Mouse (Mus musculus) heart, embryonic 10.5 days (tissue): Measurements from ENCODE around the gene Ccdc157. TPM values are rescaled to one million over a fixed set of nuclear protein-coding genes. Genes with fewer than 3 reads are reported as not detected.

Experiments
- DNase-seq: peaks from one replicate; pipeline ENCODE4 v3.0.0-alpha.2; 2017; ENCODE audit warnings: low spot score
- H3K27ac ChIP-seq: fragments of 300-500 bp; sonication (generic); 2 replicates; pipeline ENCODE4 v1.5.1; 2016; ENCODE audit warnings: mild to moderate bottlenecking
- H3K27me3 ChIP-seq: fragments of 300-500 bp; sonication (generic); 2 replicates; pipeline ENCODE4 v1.6.1; 2016; ENCODE audit warnings: mild to moderate bottlenecking; ENCODE audit not compliant: poor library complexity, insufficient read depth, severe bottlenecking
- H3K36me3 ChIP-seq: fragments of 300-500 bp; sonication (generic); 2 replicates; pipeline ENCODE4 v1.6.1; 2016; ENCODE audit warnings: mild to moderate bottlenecking, moderate library complexity
- H3K4me1 ChIP-seq: fragments of 300-500 bp; sonication (generic); 2 replicates; pipeline ENCODE4 v1.6.1; 2016; ENCODE audit warnings: mild to moderate bottlenecking
- H3K4me3 ChIP-seq: fragments of 300-500 bp; sonication (generic); 2 replicates; pipeline ENCODE4 v1.5.1; 2016; ENCODE audit warnings: mild to moderate bottlenecking, moderate library complexity
- H3K9me3 ChIP-seq: fragments of 300-500 bp; sonication (generic); 2 replicates; pipeline ENCODE4 v1.6.1; 2016; ENCODE audit warnings: mild to moderate bottlenecking, moderate library complexity
- WGBS: fragments of 180-500 bp; shearing (Covaris S2); methylation state at CpG from one replicate; pipeline ENCODE4 v1.1.7; 2016; 5-methylcytosine and 5-hydroxymethylcytosine counted together
- polyA plus RNA-seq: library from polyadenylated mRNA; unstranded; fragments of >200 nt; fragmentation: Nextera tagmentation; extraction: Ambion mirVana; gene quantifications from 2 replicates; pipeline ENCODE4 v1.2.1, GENCODE M21; 2016

Ccdc157 gene
- polyA plus RNA-seq, 1 experiment from 2014 or later = 4.2 TPM

DNA sequence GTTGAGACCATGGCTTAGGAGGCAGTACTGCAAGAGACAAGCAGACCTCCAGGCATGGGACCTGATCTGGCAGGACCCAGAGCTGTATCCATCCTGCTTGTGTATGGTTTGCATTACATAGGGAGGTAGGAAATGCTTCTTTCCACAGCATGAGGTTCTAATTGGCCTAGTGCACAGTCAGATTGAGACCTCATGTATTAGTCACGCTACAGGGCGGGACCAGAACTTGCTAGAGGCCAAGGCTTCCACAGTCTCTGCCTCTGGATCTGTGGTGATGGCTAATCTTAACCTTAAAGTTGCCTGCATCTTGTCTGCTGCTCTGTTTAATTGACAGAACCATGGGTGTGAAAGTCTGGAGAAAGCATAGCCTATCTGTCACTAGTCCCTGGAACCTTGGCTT lies 4.6 kb upstream of the Ccdc157 start:
- no peak for DNase-seq
- no peak overlapping the region for H3K4me3 ChIP-seq
- H3K27ac ChIP-seq = no peak overlapping the region
- no peaks in the 10 kb centered on the region for H3K27me3 ChIP-seq
- no peaks in the 10 kb centered on the region for H3K9me3 ChIP-seq
- H3K36me3 ChIP-seq = peaks cover 83% of the 10 kb centered on the region
- peaks cover 17% of the 10 kb centered on the region for H3K4me1 ChIP-seq
- 83% methylated on average over 2 of the region's 2 CpGs for WGBS

DNA sequence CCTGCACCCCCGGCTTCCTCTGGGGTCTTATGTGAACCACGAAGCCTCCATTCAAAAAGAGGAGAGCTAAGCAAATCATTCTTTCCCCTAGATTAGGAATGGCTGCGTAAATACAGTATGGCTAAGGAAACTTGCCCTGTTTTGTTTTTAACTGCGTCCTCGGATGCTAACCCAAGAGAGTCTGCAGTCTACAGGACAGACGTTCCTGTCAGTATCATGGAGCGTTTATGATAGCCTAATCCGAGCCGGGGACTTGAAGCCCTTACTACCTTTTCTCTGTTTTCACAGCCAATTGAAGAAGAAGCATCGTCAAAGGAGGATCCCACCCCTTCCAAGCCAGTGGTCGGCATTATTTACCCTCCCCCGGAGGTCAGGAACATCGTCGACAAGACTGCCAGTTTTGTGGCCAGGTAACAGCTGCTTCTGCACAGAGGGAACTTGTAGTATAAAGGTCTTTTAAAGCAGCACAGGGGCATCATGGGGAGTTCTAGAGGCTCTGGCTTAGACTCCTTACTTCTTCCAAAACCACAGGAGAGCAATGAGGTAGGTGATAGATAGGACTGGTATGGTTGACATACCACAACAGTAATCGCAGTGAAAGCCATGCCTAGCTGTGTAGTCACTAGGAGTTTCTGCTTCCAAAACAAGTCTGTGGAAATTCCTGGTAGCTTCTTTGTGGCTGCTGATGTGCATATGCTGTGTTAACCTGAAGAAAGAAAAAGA lies 826 bp upstream of the Ccdc157 start:
- Histone ChIP-seq H3K9me3 (no peaks in the 10 kb centered on the region), H3K27me3 (no peaks in the 10 kb centered on the region), H3K36me3 (peaks cover 46% of the 10 kb centered on the region), H3K4me3 (peak overlapping the region; percentile 73), H3K4me1 (peaks cover 24% of the 10 kb centered on the region), H3K27ac (peak overlapping the region; percentile 95)
- 6% methylated on average over 15 of the region's 15 CpGs for WGBS
- no peak for DNase-seq

DNA sequence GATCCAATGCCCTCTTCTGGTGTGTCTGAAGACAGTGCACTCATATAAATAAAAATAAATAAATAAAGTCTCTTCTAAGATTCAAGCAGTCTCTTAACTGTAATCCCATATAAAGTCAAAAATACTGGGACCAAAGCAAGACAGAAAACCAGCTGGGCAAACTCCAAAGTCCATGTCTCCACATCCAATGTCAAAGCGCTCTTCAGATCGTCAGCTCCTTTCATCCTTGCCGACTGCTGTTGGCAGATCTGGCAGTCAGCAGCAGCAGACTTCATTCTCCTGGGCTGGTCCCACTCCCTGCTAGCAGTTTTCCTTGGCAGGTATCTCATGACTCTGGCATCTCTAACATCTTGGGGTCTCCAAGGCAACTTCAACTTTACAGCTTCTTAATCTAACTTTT lies 1.4 kb downstream of the Ccdc157 start:
- H3K9me3 ChIP-seq = no peaks in the 10 kb centered on the region
- no peak for DNase-seq
- peaks cover 24% of the 10 kb centered on the region for H3K4me1 ChIP-seq
- 89% methylated on average over 3 of the region's 3 CpGs for whole genome bisulfite sequencing
- H3K27me3 ChIP-seq = no peaks in the 10 kb centered on the region
- no peak overlapping the region for H3K4me3 ChIP-seq
- H3K27ac ChIP-seq = no peak overlapping the region
- H3K36me3 ChIP-seq = peaks cover 26% of the 10 kb centered on the region

DNA sequence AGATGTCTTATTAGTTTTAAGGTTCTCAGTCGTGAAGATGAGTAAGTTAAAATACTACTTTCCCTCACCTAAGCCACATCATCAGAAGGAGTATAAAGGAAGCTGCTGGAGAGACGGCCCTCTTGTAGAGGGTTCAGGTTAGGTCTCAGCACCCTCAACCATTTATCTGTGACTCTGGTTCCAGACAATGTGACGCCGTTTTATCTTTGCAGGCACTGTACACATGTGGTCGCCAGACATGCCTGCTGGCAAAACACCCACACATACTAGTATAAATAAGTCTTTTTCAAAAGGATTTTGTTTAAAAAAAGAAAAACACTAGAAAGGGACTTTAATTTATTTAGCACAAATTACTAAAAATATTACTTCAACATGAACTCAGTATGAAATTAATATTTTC lies 4.5 kb downstream of the Ccdc157 start:
- WGBS = 60% methylated on average over 5 of the region's 5 CpGs
- DNase-seq = no peak
- Histone ChIP-seq H3K36me3 (0 out of 2 replicates have a peak, but pooled peaks cover 2% of the 10 kb centered on the region), H3K4me1 (peaks cover 11% of the 10 kb centered on the region), H3K27ac (no peak overlapping the region), H3K27me3 (no peaks in the 10 kb centered on the region), H3K9me3 (no peaks in the 10 kb centered on the region), H3K4me3 (no peak overlapping the region)

DNA sequence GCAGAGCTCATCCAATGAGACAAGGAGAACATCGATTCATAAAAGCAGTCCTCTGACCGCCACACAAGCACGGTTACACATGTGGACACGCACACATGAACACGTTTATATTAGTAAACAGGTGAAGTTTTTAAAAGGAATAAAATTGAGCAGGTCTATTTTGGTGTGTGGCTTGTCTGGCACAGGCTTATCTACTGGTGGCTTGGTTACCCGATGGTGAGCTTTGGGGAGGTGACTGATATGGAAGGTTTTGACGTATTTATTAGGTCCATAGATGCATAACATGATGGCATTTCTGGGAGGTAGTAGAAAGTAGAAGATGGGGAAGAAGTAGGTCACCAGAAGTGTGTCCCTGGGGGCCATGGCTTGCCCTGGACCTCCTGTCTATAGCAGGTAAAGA lies 6.4 kb downstream of the Ccdc157 start:
- WGBS = 87% methylated on average over 7 of the region's 7 CpGs
- H3K27me3 ChIP-seq = no peaks in the 10 kb centered on the region

DNA sequence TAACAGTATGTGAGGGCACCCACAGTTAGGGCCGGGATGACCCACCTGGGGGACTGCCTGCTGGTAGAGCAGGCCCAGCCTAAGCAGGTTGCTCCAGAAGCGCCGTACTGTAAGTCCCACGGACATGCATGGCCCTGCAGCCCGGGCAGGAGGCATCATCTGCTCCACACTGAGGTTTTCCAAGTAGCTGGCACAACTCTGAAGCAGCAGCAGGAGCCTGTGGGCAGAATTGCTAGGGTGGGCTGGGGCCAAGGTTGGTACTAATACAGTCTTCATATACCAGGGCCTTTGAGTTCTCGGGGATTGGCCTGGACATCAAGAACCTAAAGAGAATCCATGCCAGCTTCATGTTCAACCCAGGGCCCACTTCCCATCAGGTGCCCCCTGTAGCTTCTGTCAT lies 10.2 kb downstream of the Ccdc157 start:
- Histone ChIP-seq H3K27me3 (0 out of 2 replicates have a peak, but pooled peaks cover 5% of the 10 kb centered on the region), H3K9me3 (no peaks in the 10 kb centered on the region), H3K4me1 (peaks cover 8% of the 10 kb centered on the region), H3K27ac (no peak overlapping the region), H3K4me3 (no peak overlapping the region), H3K36me3 (peaks cover 7% of the 10 kb centered on the region; the same call in 1 of the 2 replicates)
- no peak for DNase-seq
- WGBS = 81% methylated on average over 6 of the region's 6 CpGs

More for the DNA sequence above, 6.4 kb downstream of the Ccdc157 start:
- Histone ChIP-seq H3K27ac (no peak overlapping the region), H3K4me3 (no peak overlapping the region), H3K4me1 (0 out of 2 replicates have a peak, but pooled peaks cover under 1% of the 10 kb centered on the region), H3K9me3 (no peaks in the 10 kb centered on the region), H3K36me3 (0 out of 2 replicates have a peak, but pooled peaks cover 7% of the 10 kb centered on the region)
- DNase-seq = no peak

DNA sequence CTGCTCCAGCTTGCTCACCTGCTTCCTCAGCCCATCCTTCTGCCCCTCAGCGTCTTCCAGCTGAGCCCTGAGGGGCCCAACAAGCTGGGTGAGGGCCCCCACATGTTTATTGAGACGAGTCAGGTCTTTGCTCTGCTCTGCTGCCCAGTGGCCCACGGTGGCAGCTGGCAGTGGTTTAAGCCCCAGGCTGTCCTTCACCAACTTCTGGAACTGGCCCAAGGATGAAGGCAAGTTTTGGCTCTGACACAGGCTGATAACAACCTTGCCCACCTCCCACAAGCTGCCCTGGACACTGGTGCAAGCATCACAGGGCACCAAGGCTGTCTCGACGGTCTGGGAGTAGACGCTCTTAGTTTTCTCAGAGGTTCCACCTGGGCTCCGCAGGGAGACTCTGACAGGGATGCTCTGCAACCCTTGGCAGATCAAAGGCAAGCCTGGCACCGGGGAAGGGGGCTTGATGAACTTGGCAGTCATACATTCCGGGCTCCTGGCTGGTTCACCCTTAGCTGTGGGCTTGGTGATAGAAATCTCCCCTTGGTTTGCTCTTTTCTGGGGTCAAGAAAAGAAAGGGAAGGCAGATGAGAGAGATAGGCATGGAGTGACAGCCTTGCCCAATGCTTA lies 11.4 kb downstream of the Ccdc157 start:
- H3K4me1 ChIP-seq = peaks cover 8% of the 10 kb centered on the region
- H3K9me3 ChIP-seq = no peaks in the 10 kb centered on the region
- no peak for DNase-seq
- 82% methylated on average over 9 of the region's 9 CpGs for WGBS
- no peak overlapping the region for H3K4me3 ChIP-seq
- H3K27me3 ChIP-seq = 0 out of 2 replicates have a peak, but pooled peaks cover 5% of the 10 kb centered on the region
- H3K27ac ChIP-seq = no peak overlapping the region
- H3K36me3 ChIP-seq = peaks cover 14% of the 10 kb centered on the region

DNA sequence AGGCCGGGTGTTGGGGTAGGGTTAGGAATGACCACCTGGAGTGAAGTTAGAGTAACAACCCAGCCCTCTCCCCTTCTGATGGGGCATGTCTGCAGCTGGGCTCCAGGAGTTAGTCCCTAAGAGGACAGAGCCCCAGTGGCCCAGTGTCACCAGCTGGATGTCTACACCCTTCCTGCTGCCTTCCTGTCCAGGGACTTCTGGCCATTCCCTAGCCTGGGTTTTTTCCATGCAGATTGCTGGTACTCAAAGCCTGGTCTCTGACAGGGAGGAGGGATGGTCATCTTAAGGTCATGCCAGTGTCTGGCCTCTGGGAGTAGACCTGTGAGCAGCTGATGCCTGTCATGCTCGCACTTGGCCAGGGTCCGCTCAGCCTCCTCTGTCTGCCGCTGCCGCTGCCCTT lies 12.0 kb downstream of the Ccdc157 start:
- 78% methylated on average over 5 of the region's 5 CpGs for WGBS
- Histone ChIP-seq H3K27ac (no peak overlapping the region), H3K4me3 (no peak overlapping the region), H3K9me3 (no peaks in the 10 kb centered on the region), H3K27me3 (0 out of 2 replicates have a peak, but pooled peaks cover 5% of the 10 kb centered on the region), H3K36me3 (peaks cover 19% of the 10 kb centered on the region), H3K4me1 (peaks cover 8% of the 10 kb centered on the region)
- DNase-seq = no peak

DNA sequence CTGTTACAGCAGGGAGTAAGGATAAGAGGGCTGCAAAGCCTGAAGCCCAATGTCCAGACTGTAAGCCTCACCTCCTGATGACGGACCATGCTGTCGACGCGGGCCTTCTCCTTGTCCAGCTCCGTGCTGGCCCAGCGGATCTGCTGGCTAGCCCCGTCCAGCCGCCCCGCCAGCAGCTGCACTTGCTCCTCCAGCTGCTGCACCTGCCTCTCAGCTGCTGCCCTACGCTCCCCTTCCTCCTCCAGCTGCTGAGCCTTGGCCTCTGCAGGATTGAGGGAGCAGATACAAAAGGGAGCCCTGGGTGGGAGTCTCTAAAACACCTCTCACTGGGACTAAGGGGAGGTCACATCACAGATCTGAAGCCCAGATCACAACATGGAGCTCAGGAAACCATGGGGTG lies 13.0 kb downstream of the Ccdc157 start:
- Histone ChIP-seq H3K27me3 (0 out of 2 replicates have a peak, but pooled peaks cover 5% of the 10 kb centered on the region), H3K27ac (no peak overlapping the region), H3K9me3 (no peaks in the 10 kb centered on the region), H3K4me3 (no peak overlapping the region), H3K36me3 (peaks cover 29% of the 10 kb centered on the region), H3K4me1 (peaks cover 8% of the 10 kb centered on the region)
- no peak for DNase-seq
- 73% methylated on average over 10 of the region's 10 CpGs for WGBS

DNA sequence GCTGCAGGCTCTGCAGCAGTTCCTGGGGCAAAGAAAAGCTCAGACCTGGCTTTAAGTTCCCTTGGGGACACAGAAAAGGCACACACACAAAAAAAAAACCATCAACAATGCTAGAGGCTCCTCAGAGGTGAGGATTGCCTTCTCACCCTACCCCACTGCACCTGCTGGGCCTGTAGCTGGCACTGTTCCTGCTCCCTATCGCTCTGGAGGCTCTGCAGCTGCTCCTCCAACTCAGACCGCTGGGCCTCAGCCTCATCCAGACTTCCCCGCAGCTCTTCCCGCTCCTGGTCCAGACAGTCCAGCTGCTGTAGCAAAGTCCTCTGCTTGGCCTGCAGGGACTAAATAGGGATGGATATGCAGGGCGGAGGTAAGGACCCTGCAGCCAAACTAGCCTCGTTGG lies 13.7 kb downstream of the Ccdc157 start:
- no peak for DNase-seq
- H3K36me3 ChIP-seq = peaks cover 37% of the 10 kb centered on the region
- H3K9me3 ChIP-seq = no peaks in the 10 kb centered on the region
- peaks cover 8% of the 10 kb centered on the region for H3K4me1 ChIP-seq
- no peak overlapping the region for H3K27ac ChIP-seq
- no peak overlapping the region for H3K4me3 ChIP-seq
- 0 out of 2 replicates have a peak, but pooled peaks cover 5% of the 10 kb centered on the region for H3K27me3 ChIP-seq
- 75% methylated on average over 6 of the region's 6 CpGs for WGBS

DNA sequence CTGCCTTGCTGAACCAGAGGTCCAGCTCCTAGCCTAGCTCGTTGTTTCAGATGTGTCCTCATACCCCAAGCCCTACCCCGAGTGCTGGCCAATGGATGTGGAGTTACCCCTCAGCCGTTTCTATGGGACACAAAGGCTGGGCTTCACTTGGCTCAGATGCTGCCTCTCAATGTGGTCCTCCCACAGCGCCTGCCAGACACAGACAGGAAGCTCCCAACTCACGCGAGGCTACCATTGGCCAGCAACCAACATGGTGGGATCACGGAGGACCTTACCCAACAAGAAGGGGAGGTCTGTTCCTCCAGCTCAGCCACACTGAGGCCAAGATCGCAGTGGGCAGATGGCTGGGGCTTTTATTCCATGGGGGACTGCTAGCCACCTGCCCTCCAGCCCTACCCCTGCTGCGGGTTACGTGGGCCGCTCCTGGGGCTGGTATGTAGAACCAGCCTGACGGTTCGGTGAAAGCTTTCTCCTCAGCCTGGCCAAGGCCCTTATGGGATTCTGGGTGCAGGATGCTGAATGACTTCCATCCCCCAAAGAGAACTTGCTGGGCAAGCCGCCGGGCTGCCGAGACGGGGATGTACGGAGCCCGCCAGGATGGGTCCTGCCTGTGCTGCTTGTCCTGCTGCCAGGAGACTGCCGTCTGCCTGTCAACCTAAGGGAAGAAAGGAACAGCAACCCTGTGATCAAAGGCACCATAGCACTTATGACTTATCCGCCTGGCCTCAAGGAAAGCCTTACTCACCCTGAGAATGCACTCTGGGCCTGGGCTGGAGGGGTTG lies 16.6 kb downstream of the Ccdc157 start:
- H3K9me3 ChIP-seq = no peaks in the 10 kb centered on the region
- peaks cover 6% of the 10 kb centered on the region for H3K4me1 ChIP-seq
- 0 out of 2 replicates have a peak, but pooled peaks cover 5% of the 10 kb centered on the region for H3K27me3 ChIP-seq
- H3K36me3 ChIP-seq = peaks cover 57% of the 10 kb centered on the region
- no peak overlapping the region for H3K27ac ChIP-seq
- DNase-seq = no peak
- H3K4me3 ChIP-seq = no peak overlapping the region
- 84% methylated on average over 21 of the region's 21 CpGs for WGBS

DNA sequence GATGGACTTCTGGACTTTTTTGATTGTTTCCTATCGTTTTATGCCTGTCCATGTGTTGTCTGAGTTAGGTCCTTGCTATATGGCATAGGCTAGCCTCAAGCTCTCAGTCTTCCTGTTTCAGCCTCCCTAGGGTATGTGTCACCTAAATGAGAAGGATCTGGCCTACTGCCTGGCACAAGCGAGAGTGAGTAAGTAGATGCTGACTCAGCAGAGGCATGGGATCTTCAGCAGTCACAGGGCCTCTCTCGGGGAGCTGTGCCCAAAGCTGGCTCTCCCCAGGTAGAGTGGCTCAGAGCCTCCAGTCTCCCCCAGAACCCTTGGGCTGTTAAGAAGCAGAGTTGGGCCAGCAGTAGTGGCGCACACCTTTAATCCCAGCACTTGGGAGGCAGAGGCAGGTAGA lies 17.7 kb downstream of the Ccdc157 start:
- no peak for DNase-seq
- H3K9me3 ChIP-seq = no peaks in the 10 kb centered on the region
- 85% methylated on average over 4 of the region's 4 CpGs for WGBS
- H3K27ac ChIP-seq = no peak overlapping the region
- H3K4me1 ChIP-seq = no peaks in the 10 kb centered on the region
- no peak overlapping the region for H3K4me3 ChIP-seq
- peaks cover 68% of the 10 kb centered on the region for H3K36me3 ChIP-seq
- no peaks in the 10 kb centered on the region for H3K27me3 ChIP-seq

DNA sequence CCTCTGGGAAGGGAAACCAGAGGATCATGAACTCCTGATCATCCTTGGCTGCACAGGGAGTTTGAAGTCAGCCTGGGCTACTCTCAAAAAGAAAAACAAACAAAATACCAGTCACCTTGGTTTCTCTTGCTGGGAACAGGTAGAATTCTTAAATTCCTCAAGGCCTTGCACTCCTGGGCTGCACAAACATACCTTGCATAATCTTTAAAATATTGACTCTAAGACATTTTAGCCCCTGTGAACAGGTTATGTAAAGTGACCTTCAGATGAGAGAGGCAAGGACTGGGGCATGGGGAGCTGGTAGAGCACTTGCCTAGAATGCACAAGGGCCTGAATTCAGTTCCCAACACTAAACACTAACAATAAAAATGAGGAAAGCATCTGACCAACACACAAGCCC lies 18.6 kb downstream of the Ccdc157 start:
- H3K4me3 ChIP-seq = no peak overlapping the region
- H3K27ac ChIP-seq = no peak overlapping the region
- peaks cover 8% of the 10 kb centered on the region; the same call in 1 of the 2 replicates for H3K4me1 ChIP-seq
- peaks cover 75% of the 10 kb centered on the region for H3K36me3 ChIP-seq
- H3K9me3 ChIP-seq = no peaks in the 10 kb centered on the region
- no peak for DNase-seq
- H3K27me3 ChIP-seq = no peaks in the 10 kb centered on the region
